Mouse (Mus musculus) MEL (cell line): Measurements from ENCODE around the gene Ybx3. TPM values are rescaled to one million over a fixed set of nuclear protein-coding genes. Genes with fewer than 3 reads are reported as not detected.

Source experiments
- DNase-seq: peaks from one replicate; pipeline ENCODE4 v3.0.0; 2011; ENCODE audit warnings: low read depth, low spot score
- H3K27ac ChIP-seq: 2 replicates; pipeline ENCODE4 v1.5.1; 2012; ENCODE audit warnings: low read depth, mild to moderate bottlenecking, control low read depth, low read length, moderate library complexity; ENCODE audit not compliant: control insufficient read depth
- H3K27me3 ChIP-seq, 2 experiments: fragments of 150-350 bp in 1 of 2; sonication (generic) in 1 of 2; 2 replicates each; pipeline ENCODE4 v1.6.1; 2012; ENCODE audit warnings: low read length in 2 of 2, mild to moderate bottlenecking in 2 of 2, improper control_type of control experiment in 1 of 2, moderate library complexity in 1 of 2; ENCODE audit not compliant: insufficient read depth in 2 of 2, control insufficient read depth in 1 of 2
- H3K36me3 ChIP-seq, 2 experiments: 2 replicates each; pipeline ENCODE4 v1.6.1; 2012 to 2014; ENCODE audit warnings: low read length in 2 of 2, improper control_type of control experiment in 1 of 2, inconsistent platforms in 1 of 2, mild to moderate bottlenecking in 1 of 2; ENCODE audit not compliant: insufficient read depth in 2 of 2, control insufficient read depth in 1 of 2
- H3K4me1 ChIP-seq, 2 experiments: fragments of 150-350 bp in 1 of 2; sonication (generic) in 1 of 2; 2 replicates each; pipeline ENCODE4 v1.6.1; 2012; ENCODE audit warnings: low read length in 2 of 2, improper control_type of control experiment in 1 of 2, mild to moderate bottlenecking in 1 of 2; ENCODE audit not compliant: insufficient read depth in 2 of 2, control insufficient read depth in 1 of 2
- H3K4me3 ChIP-seq, 2 experiments: fragments of 150-350 bp in 1 of 2; sonication (generic) in 1 of 2; 2 replicates each; pipeline ENCODE4 v1.5.1; 2012; ENCODE audit warnings: low read depth in 2 of 2, low read length in 2 of 2, mild to moderate bottlenecking in 2 of 2, moderate library complexity in 2 of 2, control low read depth in 1 of 2, improper control_type of control experiment in 1 of 2; ENCODE audit not compliant: control insufficient read depth in 1 of 2, insufficient read depth in 1 of 2
- H3K79me2 ChIP-seq: 2 replicates; pipeline ENCODE4 v1.6.1; 2012; ENCODE audit warnings: mild to moderate bottlenecking, low read length, moderate library complexity; ENCODE audit not compliant: control insufficient read depth, poor library complexity, insufficient read depth
- H3K9ac ChIP-seq: 2 replicates; pipeline ENCODE4 v1.6.1; 2012; ENCODE audit warnings: low read depth, mild to moderate bottlenecking, control low read depth, low read length, moderate library complexity; ENCODE audit not compliant: control insufficient read depth, poor library complexity, severe bottlenecking
- H3K9me3 ChIP-seq: fragments of 150-350 bp; sonication (generic); replicated peaks from 2 replicates; pipeline ENCODE4 v1.6.1; 2012; ENCODE audit warnings: mild to moderate bottlenecking, low read length, improper control_type of control experiment, moderate library complexity; ENCODE audit not compliant: insufficient read depth
- BHLHE40 ChIP-seq: IDR thresholded peaks from 2 replicates; pipeline ENCODE4 v1.6.1; 2012; ENCODE audit warnings: low read depth, mild to moderate bottlenecking, inconsistent platforms, low read length, improper control_type of control experiment, borderline replicate concordance
- CHD1 ChIP-seq: IDR thresholded peaks from 2 replicates; pipeline ENCODE4 v1.6.1; 2012; ENCODE audit warnings: low read depth, mild to moderate bottlenecking, inconsistent platforms, low read length, improper control_type of control experiment
- CHD2 ChIP-seq: IDR thresholded peaks from 2 replicates; pipeline ENCODE4 v1.6.1; 2011; ENCODE audit warnings: low read length, improper control_type of control experiment
- CTCF ChIP-seq, 3 experiments: IDR thresholded peaks in 2 of 3; conservative IDR thresholded peaks in 1 of 3; 2 replicates each; pipeline ENCODE4 v1.5.1; 2011 to 2012; ENCODE audit warnings: low read length in 3 of 3, low read depth in 2 of 3, mild to moderate bottlenecking in 2 of 3, improper control_type of control experiment in 1 of 3, inconsistent platforms in 1 of 3, mixed read lengths in 1 of 3, moderate library complexity in 1 of 3; ENCODE audit not compliant: control insufficient read depth in 1 of 3, insufficient read depth in 1 of 3, poor library complexity in 1 of 3, severe bottlenecking in 1 of 3
- E2F4 ChIP-seq: IDR thresholded peaks from 2 replicates; pipeline ENCODE4 v1.6.1; 2011; ENCODE audit warnings: low read depth, low read length, improper control_type of control experiment, borderline replicate concordance
- ELF1 ChIP-seq: IDR thresholded peaks from 2 replicates; pipeline ENCODE4 v1.6.1; 2014; ENCODE audit warnings: low read depth, mild to moderate bottlenecking, inconsistent platforms, low read length, improper control_type of control experiment, moderate library complexity
- ETS1 ChIP-seq: IDR thresholded peaks from 2 replicates; pipeline ENCODE4 v1.6.1; 2012; ENCODE audit warnings: low read depth, mild to moderate bottlenecking, inconsistent platforms, low read length, improper control_type of control experiment, moderate library complexity
- GABPA ChIP-seq: IDR thresholded peaks from 2 replicates; pipeline ENCODE4 v1.6.1; 2012; ENCODE audit warnings: low read depth, mild to moderate bottlenecking, inconsistent platforms, low read length, improper control_type of control experiment, moderate library complexity
- GATA1 ChIP-seq: IDR thresholded peaks from 2 replicates; pipeline ENCODE4 v1.6.1; 2011; ENCODE audit warnings: low read depth, low read length, improper control_type of control experiment
- HCFC1 ChIP-seq: IDR thresholded peaks from 2 replicates; pipeline ENCODE4 v1.6.1; 2012; ENCODE audit warnings: low read depth, mild to moderate bottlenecking, inconsistent platforms, low read length, improper control_type of control experiment, moderate library complexity
- JUND ChIP-seq: IDR thresholded peaks from 2 replicates; pipeline ENCODE4 v1.6.1; 2011; ENCODE audit warnings: low read depth, mild to moderate bottlenecking, improper control_type of control experiment, low read length
- KAT2A ChIP-seq: conservative IDR thresholded peaks from 2 replicates; pipeline ENCODE4 v1.6.1; 2012; ENCODE audit warnings: low read depth, low read length, improper control_type of control experiment, inconsistent platforms
- MAFK ChIP-seq: IDR thresholded peaks from 2 replicates; pipeline ENCODE4 v1.6.1; 2011; ENCODE audit warnings: low read depth, mild to moderate bottlenecking, low read length, improper control_type of control experiment, borderline replicate concordance
- MAZ ChIP-seq: IDR thresholded peaks from 2 replicates; pipeline ENCODE4 v1.6.1; 2012; ENCODE audit warnings: low read depth, mild to moderate bottlenecking, inconsistent platforms, low read length, improper control_type of control experiment
- MEF2A ChIP-seq: IDR thresholded peaks from 2 replicates; pipeline ENCODE4 v1.6.1; 2014; ENCODE audit warnings: low read depth, mild to moderate bottlenecking, inconsistent platforms, low read length, improper control_type of control experiment; ENCODE audit not compliant: poor library complexity, insufficient replicate concordance, severe bottlenecking; ENCODE audit errors: extremely low read depth
- MXI1 ChIP-seq: IDR thresholded peaks from 2 replicates; pipeline ENCODE4 v1.6.1; 2011; ENCODE audit warnings: mild to moderate bottlenecking, low read depth, low read length, improper control_type of control experiment
- MYB ChIP-seq: IDR thresholded peaks from 2 replicates; pipeline ENCODE4 v1.6.1; 2011; ENCODE audit warnings: mild to moderate bottlenecking, low read depth, low read length, improper control_type of control experiment
- MYC ChIP-seq: IDR thresholded peaks from 2 replicates; pipeline ENCODE4 v1.6.1; 2011; ENCODE audit warnings: low read depth, mild to moderate bottlenecking, low read length, improper control_type of control experiment, moderate library complexity
- NELFE ChIP-seq: IDR thresholded peaks from 2 replicates; pipeline ENCODE4 v1.6.1; 2011; ENCODE audit warnings: low read depth, low read length, improper control_type of control experiment
- NRF1 ChIP-seq: IDR thresholded peaks from 2 replicates; pipeline ENCODE4 v1.6.1; 2014; ENCODE audit warnings: low read depth, mild to moderate bottlenecking, inconsistent platforms, low read length, improper control_type of control experiment, moderate library complexity; ENCODE audit not compliant: poor library complexity, insufficient read depth, severe bottlenecking
- POLR2A ChIP-seq, 2 experiments: IDR thresholded peaks; 2 replicates each; pipeline ENCODE4 v1.6.1; 2011 to 2012; ENCODE audit warnings: low read length in 2 of 2, mild to moderate bottlenecking in 2 of 2, control low read depth in 1 of 2, improper control_type of control experiment in 1 of 2, low read depth in 1 of 2, moderate library complexity in 1 of 2; ENCODE audit not compliant: control insufficient read depth in 1 of 2, insufficient read depth in 1 of 2, poor library complexity in 1 of 2
- POLR2AphosphoS2 ChIP-seq: IDR thresholded peaks from 2 replicates; pipeline ENCODE4 v1.6.1; 2011; ENCODE audit warnings: low read length, improper control_type of control experiment
- POLR2AphosphoS5 ChIP-seq: IDR thresholded peaks from 2 replicates; pipeline ENCODE4 v1.6.1; 2012; ENCODE audit warnings: low read depth, borderline replicate concordance, mild to moderate bottlenecking, inconsistent platforms, low read length, moderate library complexity, mixed read lengths
- RAD21 ChIP-seq: IDR thresholded peaks from 2 replicates; pipeline ENCODE4 v1.6.1; 2011; ENCODE audit warnings: mild to moderate bottlenecking, low read depth, low read length, improper control_type of control experiment
- SIN3A ChIP-seq: IDR thresholded peaks from 2 replicates; pipeline ENCODE4 v1.6.1; 2012; ENCODE audit warnings: low read length, improper control_type of control experiment, inconsistent platforms
- SMC3 ChIP-seq: IDR thresholded peaks from 2 replicates; pipeline ENCODE4 v1.6.1; 2011; ENCODE audit warnings: low read depth, low read length, improper control_type of control experiment
- TAL1 ChIP-seq: IDR thresholded peaks from 2 replicates; pipeline ENCODE4 v1.6.1; 2012; ENCODE audit warnings: mild to moderate bottlenecking, inconsistent platforms, low read length, moderate library complexity, mixed read lengths
- TBP ChIP-seq: IDR thresholded peaks from 2 replicates; pipeline ENCODE4 v1.8.0; 2011; ENCODE audit warnings: low read depth, low read length, improper control_type of control experiment
- TCF12 ChIP-seq: IDR thresholded peaks from 2 replicates; pipeline ENCODE4 v1.6.1; 2014; ENCODE audit warnings: low read depth, mild to moderate bottlenecking, inconsistent platforms, low read length, improper control_type of control experiment, moderate library complexity
- ZC3H11A ChIP-seq: IDR thresholded peaks from 2 replicates; pipeline ENCODE4 v1.6.1; 2012; ENCODE audit warnings: low read depth, mild to moderate bottlenecking, inconsistent platforms, low read length, improper control_type of control experiment
- ZNF384 ChIP-seq: IDR thresholded peaks from 2 replicates; pipeline ENCODE4 v1.6.1; 2012; ENCODE audit warnings: low read depth, mild to moderate bottlenecking, inconsistent platforms, low read length, improper control_type of control experiment
- polyA plus RNA-seq, 2 experiments: library from polyadenylated mRNA; stranded (reverse) in 1 of 2; unstranded in 1 of 2; fragments of >175 nt in 1 of 2; fragments of >200 nt in 1 of 2; gene quantifications; 2 replicates each; pipeline versions ENCODE4 v1.2.1 to v1.2.4; 2012; ENCODE audit warnings: low replicate concordance in 2 of 2, low read depth in 1 of 2; ENCODE audit not compliant: insufficient read length in 2 of 2, insufficient read depth in 1 of 2, missing spikeins in 1 of 2
- total RNA-seq: library from RNA; depleted of rRNA; stranded (reverse); fragments of 300-350 nt; gene quantifications from 2 replicates; pipeline ENCODE4 v1.2.3, GENCODE M21; 2012

Ybx3 gene
- total and polyA plus RNA-seq, 3 experiments, result 105 to 1,042 (median 575) TPM

- DNase-seq, result peak; percentile 83
- Histone ChIP-seq H3K4me3 (no peak overlapping the region), H3K9ac (no peak overlapping the region), H3K27me3 (no peaks in the 10 kb centered on the region), H3K4me1 (peaks cover 30 to 36% of the 10 kb centered on the region in 2 experiments), H3K27ac (no peak overlapping the region), H3K36me3 (peaks cover 43 to 56% of the 10 kb centered on the region in 2 experiments), H3K79me2 (peaks cover 8% of the 10 kb centered on the region), H3K9me3 (no peaks in the 10 kb centered on the region)
- TF ChIP-seq MAFK (no peak), POLR2A (IDR thresholded peaks at IDR 0.05; ENCODE audit: control insufficient read depth in 1 of 2, insufficient read depth in 1 of 2, low read depth in 1 of 2, low read length in 2 of 2, poor library complexity in 1 of 2) (no peak), MYB (no peak), MAZ (no peak), TAL1 (no peak), NELFE (no peak), RAD21 (peak; percentile 30), ZNF384 (no peak), MXI1 (peak; percentile 31; the same call in 1 of the 2 replicates), GABPA (no peak), SMC3 (peak; percentile 52), POLR2AphosphoS2 (no peak), ELF1 (no peak), ZC3H11A (peak; percentile 21; the same call in 1 of the 2 replicates), JUND (no peak), CHD2 (no peak), E2F4 (no peak), CTCF (IDR thresholded peaks at IDR 0.05 in 2 of 3, conservative IDR thresholded peaks at IDR 0.05 in 1 of 3; ENCODE audit: control insufficient read depth in 1 of 3, insufficient read depth in 1 of 3, low read depth in 2 of 3, low read length in 3 of 3, poor library complexity in 1 of 3, severe bottlenecking in 1 of 3) (peak; percentile 25 to 62 (median 46); a peak in 5 of 6 replicates), KAT2A (no peak), MYC (no peak), POLR2AphosphoS5 (no peak), SIN3A (no peak), ETS1 (peak; percentile 21; the same call in 1 of the 2 replicates), GATA1 (no peak)
Observed at GRCm38 (mm10) chr6:131367101-131367500, 21.2 kb downstream of the Ybx3 start.

- Histone ChIP-seq H3K27me3 (no peaks in the 10 kb centered on the region), H3K4me3 (no peak overlapping the region), H3K9me3 (no peaks in the 10 kb centered on the region), H3K27ac (peak overlapping the region; percentile 63), H3K79me2 (no peaks in the 10 kb centered on the region), H3K36me3 (peaks cover 30 to 41% of the 10 kb centered on the region in 2 experiments), H3K9ac (no peak overlapping the region), H3K4me1 (peaks cover 21 to 33% of the 10 kb centered on the region in 2 experiments)
- peak; percentile 72 for DNase-seq
- TF ChIP-seq MEF2A (no peak), BHLHE40 (no peak), GATA1 (peak; percentile 72), CHD2 (no peak), ZC3H11A (no peak), ELF1 (no peak), HCFC1 (0 out of 2 replicates have a peak, but pooled peaks have one; percentile 23), JUND (no peak), MAZ (no peak), TBP (0 out of 2 replicates have a peak, but pooled peaks have one; percentile 30), ZNF384 (no peak), ETS1 (peak; percentile 81), TAL1 (peak; percentile 62), TCF12 (peak; percentile 87), NELFE (no peak), NRF1 (no peak), RAD21 (no peak), MYC (no peak), CHD1 (no peak)
Observed at GRCm38 (mm10) chr6:131364353-131364752, 23.9 kb downstream of the Ybx3 start.
